Mouse (Mus musculus) left cerebral cortex, postnatal 10 days (tissue): ENCODE results near the gene Ocm. TPM values are rescaled to one million over a fixed set of nuclear protein-coding genes. Genes with fewer than 3 reads are reported as not detected.

ENCODE experiments used
- DNase-seq, 2 experiments: peaks; one replicate each; pipeline ENCODE4 v3.0.0; 2021 to 2022; ENCODE audit warnings: low spot score in 2 of 2, mixed read lengths in 1 of 2; ENCODE audit errors: extremely low spot score in 1 of 2
- intact Hi-C: fragments of 180-260 bp; cut with DNase I; formaldehyde crosslinking; loops from one replicate; pipeline ENCODE4 v1.15.1; 2025
- total RNA-seq, 2 experiments: library from RNA; stranded (reverse); gene quantifications; 2 replicates each; pipeline ENCODE4 v1.2.3; 2021

Gene Ocm
- total RNA-seq = 1 to 10 TPM; 2.3 TPM

DNA sequence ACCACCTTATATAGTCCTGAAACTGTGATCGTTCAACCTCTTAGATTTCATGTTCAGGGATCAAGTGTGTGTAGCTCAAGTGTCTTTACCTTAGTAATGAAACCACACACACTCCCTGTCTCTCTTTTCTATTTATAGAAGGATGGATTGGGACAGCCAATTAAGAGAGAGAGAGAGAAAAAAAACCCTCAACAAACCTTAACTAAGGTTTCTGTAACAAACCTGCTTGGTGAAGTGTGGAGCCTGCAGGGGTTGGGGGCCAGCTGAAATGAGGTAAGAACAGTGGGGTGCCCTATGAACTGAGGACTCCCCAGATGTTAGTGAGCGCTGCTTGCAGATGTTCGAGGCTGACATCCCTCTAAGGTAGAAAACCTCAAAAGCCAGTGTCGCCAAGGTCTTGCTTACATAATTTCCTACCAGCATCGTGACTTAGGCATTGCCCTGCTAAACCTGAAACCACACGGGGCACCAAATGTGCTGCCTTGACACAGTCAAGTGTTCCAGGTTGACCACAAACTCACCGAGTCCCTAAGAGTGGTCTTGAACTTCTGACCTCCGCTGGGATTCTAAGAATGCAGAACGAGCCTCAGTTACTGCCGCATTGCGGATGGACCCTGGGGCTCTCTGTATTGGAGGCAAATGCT, at the start of gene Ocm:
Ocm (minus strand) TSS at position 51 of the 644 bp plus-strand sequence.
- DNase-seq = no peak
- intact Hi-C loops = no loop called here

DNA sequence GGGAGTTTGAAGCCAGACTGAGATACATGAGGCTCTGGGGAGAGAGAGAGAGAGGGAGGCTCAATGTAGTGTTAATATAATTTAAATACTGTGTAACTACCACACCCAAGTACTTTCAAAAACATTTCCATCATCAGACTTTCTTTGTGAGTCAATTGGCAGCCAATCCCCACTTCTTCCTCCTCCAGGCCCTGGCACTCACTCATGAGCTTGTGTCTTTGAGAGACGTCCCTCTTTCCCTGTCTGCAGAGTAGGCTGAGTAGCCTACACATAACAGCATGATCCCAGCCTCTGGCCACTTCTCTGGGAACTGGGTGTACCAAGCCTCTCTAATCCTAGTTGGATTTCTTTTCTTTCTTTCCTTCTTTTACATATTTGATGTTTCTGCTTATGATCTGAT, 44.8 kb upstream of the Ocm start:
- no peak for DNase-seq
- intact Hi-C loops = no loop called here

- intact Hi-C loops = no loop called here
- no peak for DNase-seq
Measured at GRCm38 (mm10) chr5:144070064-144070463, 43.6 kb upstream of the Ocm start.

DNA sequence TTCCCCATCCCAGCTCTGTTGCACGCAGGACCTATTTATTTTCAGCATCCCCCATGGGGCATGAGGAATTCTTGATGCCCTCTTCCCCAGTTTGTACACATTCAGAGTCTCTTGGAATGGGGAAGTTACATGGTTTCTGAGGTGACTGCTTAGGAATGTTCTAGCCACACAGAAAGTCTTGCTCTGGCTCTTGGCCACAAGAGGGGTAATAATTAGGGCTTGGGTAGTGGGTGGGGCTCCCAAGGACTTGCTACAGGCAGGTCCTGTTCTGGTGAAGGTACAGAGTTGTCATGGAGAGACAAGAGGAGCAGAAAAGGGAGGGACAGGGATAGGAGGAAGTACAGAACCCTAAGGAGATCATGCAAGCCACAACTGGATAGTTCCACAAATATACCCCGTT, 39.6 kb upstream of the Ocm start:
- intact Hi-C loops = no loop called here
- DNase-seq = no peak

GRCm38 (mm10) chr5:144064093-144064492, 37.6 kb upstream of the Ocm start:
- DNase-seq = peak in 1 of 2 experiments; percentile 32
- intact Hi-C loops = no loop called here

DNA sequence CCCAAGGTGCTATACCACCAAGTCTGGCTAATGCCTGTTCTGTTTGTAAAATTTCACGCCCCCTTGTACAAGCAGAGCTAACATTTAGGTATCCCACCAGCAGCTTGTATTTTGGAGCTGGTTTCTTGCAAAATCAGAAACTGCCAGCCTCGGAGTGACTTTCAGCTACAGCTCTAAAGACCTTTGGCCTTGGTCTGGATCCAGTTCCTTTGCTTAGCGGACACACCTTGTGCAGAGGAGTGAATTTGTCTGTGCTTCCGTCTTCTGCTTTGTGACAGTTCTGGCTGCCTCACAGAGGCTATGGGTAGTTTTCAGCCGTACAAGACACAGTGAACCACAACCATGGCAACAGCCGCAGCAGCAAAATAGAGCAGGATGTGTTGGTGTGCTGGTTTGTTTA, 27.9 kb upstream of the Ocm start:
- DNase-seq = no peak
- intact Hi-C loops = no loop called here

GRCm38 (mm10) chr5:144053450-144053849, 27.0 kb upstream of the Ocm start:
- no peak for DNase-seq
- intact Hi-C loops = no loop called here

DNA sequence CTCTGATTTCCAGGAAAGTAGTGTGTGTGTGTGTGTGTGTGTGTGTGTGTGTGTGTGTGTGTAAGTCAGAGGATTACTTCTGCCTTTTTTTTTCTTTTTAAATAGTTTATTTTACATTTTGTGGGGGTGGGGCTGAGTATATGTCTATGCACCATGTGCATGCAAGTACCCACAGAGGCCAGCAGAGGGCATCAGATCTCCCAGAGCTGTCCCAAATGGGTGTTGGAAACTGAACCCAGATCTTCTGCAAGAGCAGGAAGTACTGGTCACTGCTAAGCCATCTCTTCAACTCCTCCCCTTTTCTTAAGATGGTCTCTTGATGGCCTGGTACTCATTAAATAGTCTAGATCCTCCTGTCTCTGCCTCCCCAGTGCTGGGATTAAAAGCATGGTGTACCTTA, 24.8 kb upstream of the Ocm start:
- DNase-seq = no peak
- intact Hi-C loops = no loop called here

GRCm38 (mm10) chr5:144049881-144050280, 23.4 kb upstream of the Ocm start:
- no peak for DNase-seq
- intact Hi-C loops = loop anchor here (5.0 to 10.0 kb wide), 2 partner anchors 32 to 55 kb away; partner anchors contain the start of gene Lmtk2

- intact Hi-C loops = loop anchor here (5.0 to 10.0 kb wide), 2 partner anchors 35 to 57 kb away; partner anchors contain the start of gene Lmtk2
- peak in 1 of 2 experiments; percentile 41 for DNase-seq
Measured at GRCm38 (mm10) chr5:144047324-144047723, 20.9 kb upstream of the Ocm start.

- peak in 1 of 2 experiments; percentile 26 for DNase-seq
- intact Hi-C loops = loop anchor here (10.0 kb wide), 1 partner anchor 62 kb away; the partner anchor contains the start of gene Lmtk2
Measured at GRCm38 (mm10) chr5:144043166-144043565, 16.7 kb upstream of the Ocm start.

- peak; percentile 53 to 73 for DNase-seq
- intact Hi-C loops = loop anchor here (2.0 to 10.0 kb wide), 2 partner anchors 64 to 114 kb away; partner anchors contain the start of gene Lmtk2
Measured at GRCm38 (mm10) chr5:144040720-144041364, 14.4 kb upstream of the Ocm start.

DNA sequence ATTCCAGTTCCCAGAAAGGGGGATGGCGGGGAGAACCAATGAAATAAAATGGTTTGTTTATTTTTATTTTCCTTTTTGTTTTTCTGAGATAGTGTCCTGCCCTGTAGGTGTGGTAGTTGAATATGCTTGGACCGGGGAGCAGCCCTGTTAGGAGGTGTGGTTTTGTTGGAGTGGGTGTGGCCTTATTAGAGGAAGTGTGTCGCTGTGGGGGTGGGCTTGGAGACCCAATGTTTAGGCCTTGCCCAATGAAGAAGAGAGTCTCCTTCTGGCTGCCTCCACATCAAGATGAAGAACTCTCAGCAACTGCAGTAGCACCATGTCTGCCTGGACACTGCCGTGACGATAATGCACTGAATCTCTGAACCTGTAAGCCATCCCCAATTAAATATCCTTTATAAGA, 13.4 kb upstream of the Ocm start:
- intact Hi-C loops = loop anchor here (2.0 to 10.0 kb wide), 2 partner anchors 65 to 115 kb away; partner anchors contain the start of gene Lmtk2
- no peak for DNase-seq

DNA sequence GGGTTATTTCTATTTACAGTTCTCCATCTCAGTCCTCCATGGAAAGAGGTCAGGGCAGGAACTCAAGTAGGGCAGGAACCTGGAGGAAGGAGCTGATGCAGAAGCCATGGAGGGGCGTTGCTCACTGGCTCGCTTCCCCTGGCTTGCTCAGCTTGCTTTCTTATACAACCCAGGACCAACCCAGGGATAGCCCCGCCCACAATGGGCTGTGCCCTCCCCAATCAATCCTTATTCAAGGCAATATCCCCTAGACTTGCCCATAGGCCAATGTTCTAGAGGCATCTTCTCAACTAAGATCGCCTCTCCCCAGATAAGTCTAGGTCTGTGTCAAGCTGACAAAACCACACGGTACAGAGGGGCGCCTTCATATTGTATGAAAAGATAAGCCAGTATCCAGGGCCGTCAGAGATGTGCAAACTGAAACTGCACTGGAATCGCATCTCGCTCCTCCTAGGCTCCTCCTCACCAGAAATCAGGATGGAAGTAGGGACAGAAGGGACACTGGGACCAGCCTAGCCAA, 12.7 kb upstream of the Ocm start:
- intact Hi-C loops = no loop called here
- no peak for DNase-seq

DNA sequence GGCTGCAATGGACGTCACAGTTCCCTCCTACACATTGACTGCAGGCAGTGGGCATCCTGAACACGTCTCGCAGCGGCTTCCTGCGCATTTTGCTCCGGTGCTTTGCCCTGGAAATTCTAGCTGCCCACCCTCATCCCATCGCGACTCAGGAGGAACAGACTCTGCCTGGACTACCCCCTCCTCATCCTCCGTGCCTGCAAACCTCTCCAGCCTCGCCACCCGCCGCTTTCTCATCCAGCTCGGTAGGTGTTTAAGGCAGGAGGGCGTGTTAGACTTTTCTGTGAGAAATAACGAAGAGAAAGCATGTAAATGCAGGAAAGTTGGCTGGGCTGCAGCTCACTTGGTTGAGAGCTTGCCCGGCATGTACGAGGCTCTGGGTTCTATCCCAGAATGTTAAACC, 10.5 kb upstream of the Ocm start:
- intact Hi-C loops = no loop called here
- no peak for DNase-seq

DNA sequence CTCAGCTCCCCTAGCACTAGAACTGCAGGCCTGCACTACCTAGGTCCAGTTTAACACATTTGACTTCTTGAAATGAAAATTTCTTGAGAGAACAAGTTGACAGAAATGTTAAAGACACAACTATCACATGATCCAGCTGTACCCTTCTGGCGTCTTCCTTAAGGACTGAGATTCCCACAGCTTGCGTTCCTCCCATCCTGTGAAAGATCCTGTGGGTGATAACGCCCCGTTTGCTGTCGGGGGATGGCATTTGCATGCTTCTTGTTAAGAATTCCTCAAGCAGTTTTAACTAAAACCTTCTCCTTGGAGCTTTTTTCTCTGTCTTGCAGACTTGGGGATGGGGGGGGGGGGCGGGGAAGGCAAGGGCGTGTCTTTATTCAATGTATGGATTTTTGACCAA, 8.1 kb upstream of the Ocm start:
- intact Hi-C loops = no loop called here
- no peak for DNase-seq

DNA sequence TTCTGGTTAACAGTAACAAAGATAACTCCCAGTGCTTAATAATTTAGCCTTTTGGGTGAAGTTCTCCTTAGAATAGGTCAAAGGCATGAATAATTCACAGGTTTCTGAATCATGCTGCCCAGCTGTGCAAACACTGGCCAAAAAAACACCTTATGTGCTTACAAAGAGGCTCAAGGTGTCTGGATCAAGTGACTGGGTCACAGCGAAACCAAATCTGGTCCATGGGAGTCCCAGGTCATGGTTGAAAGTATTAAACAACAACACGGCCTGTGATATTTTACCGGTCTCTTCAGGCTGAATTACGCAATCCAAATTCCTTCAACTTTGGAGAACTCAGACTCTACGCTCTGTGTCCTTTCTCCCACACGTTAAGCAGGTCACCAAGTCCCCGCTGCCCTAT, 6.0 kb upstream of the Ocm start:
- intact Hi-C loops = no loop called here
- DNase-seq = no peak

GRCm38 (mm10) chr5:144015845-144016244, 10.6 kb downstream of the Ocm start:
- intact Hi-C loops = no loop called here
- no peak for DNase-seq

DNA sequence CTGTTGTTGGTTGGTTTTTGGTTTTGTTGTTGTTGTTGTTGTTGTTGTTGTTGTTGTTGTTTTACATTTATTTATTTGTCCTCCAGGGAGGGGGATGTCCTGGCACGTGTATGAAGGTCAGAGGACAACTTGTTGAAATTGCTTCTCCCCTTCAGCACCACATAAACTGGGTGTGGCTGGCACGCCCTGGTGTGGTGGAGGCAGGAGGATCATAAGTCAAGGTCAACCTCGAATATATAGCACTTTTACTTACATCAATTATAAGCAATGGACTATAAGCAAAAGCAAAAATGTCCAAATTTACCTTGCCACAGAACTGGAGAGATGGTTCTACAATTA, 11.2 kb downstream of the Ocm start:
- DNase-seq = no peak
- intact Hi-C loops = no loop called here
